Mouse (Mus musculus): ENCODE data around the gene Wdr61. TPM values are rescaled to one million over a fixed set of nuclear protein-coding genes. Genes with fewer than 3 reads are reported as not detected.
"Not testable (repeated sequence)": the region's sequence is repeated elsewhere in the genome, so short reads cannot be mapped to it uniquely, and the experiment has no call there.

Wdr61 gene
- polyA plus RNA-seq, 1 experiment from 2014 or later: 150 TPM

- H3K4me1 ChIP-seq: peaks cover 11% of the 10 kb centered on the region
- peak within 1 kb of the TSS; percentile 85 for H3K9ac ChIP-seq
- H3K9me3 ChIP-seq: no peaks in the 10 kb centered on the region
- H3K27me3 ChIP-seq: peaks cover 5% of the 10 kb centered on the region; the same call in 1 of the 2 replicates
- H3K27ac ChIP-seq: peak within 1 kb of the TSS; percentile 47
- H3K4me2 ChIP-seq: peak within 1 kb of the TSS; percentile 94
- no peaks in the 10 kb centered on the region for H3K36me3 ChIP-seq
- H3K4me3 ChIP-seq: peak within 1 kb of the TSS; percentile 76
- WGBS: 60% methylated on average over 17 of the region's 17 CpGs
- no peak for ATAC-seq (ENCODE audit: insufficient number of reproducible peaks, low FRiP score, low TSS enrichment, low read depth)
These were observed 35.8 kb downstream of the Wdr61 start, which contains the start of gene Dnaja4 for GRCm38 (mm10) chr9:54698318-54699086. TSS of gene Dnaja4 (plus strand) at chr9:54698873.

GRCm38 (mm10) chr9:54691241-54691805 is 43.0 kb downstream of the Wdr61 start:
- not testable (repeated sequence) for H3K9ac ChIP-seq; ATAC-seq (ENCODE audit: insufficient number of reproducible peaks, low FRiP score, low TSS enrichment, low read depth); H3K4me1 ChIP-seq; H3K36me3 ChIP-seq; H3K9me3 ChIP-seq; H3K27ac ChIP-seq
- H3K4me3 ChIP-seq: peak overlapping the region; percentile 27
- peak overlapping the region; percentile 61 for H3K4me2 ChIP-seq
- 3% methylated on average over 31 of the region's 31 CpGs for WGBS
- H3K27me3 ChIP-seq: 0 out of 2 replicates have a peak, but pooled peaks cover 13% of the 10 kb centered on the region

- not testable (repeated sequence) for H3K4me3 ChIP-seq; H3K9me3 ChIP-seq; H3K4me2 ChIP-seq; H3K4me1 ChIP-seq; H3K27ac ChIP-seq; ATAC-seq (ENCODE audit: insufficient number of reproducible peaks, low FRiP score, low TSS enrichment, low read depth); H3K9ac ChIP-seq; H3K36me3 ChIP-seq
- 0 out of 2 replicates have a peak, but pooled peaks cover 13% of the 10 kb centered on the region for H3K27me3 ChIP-seq
- WGBS: 65% methylated on average over 2 of the region's 2 CpGs
These were observed 43.6 kb downstream of the Wdr61 start for GRCm38 (mm10) chr9:54690697-54691096.

GRCm38 (mm10) chr9:54689446-54689845 is 44.9 kb downstream of the Wdr61 start:
- Histone ChIP-seq H3K4me1 (0 out of 2 replicates have a peak, but pooled peaks cover 3% of the 10 kb centered on the region), H3K27ac (no peak overlapping the region), H3K9ac (no peak overlapping the region), H3K36me3 (no peaks in the 10 kb centered on the region), H3K9me3 (no peaks in the 10 kb centered on the region), H3K27me3 (0 out of 2 replicates have a peak, but pooled peaks cover 10% of the 10 kb centered on the region), H3K4me2 (no peak overlapping the region), H3K4me3 (no peak overlapping the region)
- no peak for ATAC-seq (ENCODE audit: insufficient number of reproducible peaks, low FRiP score, low TSS enrichment, low read depth)
- WGBS: 66% methylated on average over 8 of the region's 8 CpGs

- H3K4me3 ChIP-seq: no peak overlapping the region
- H3K4me2 ChIP-seq: no peak overlapping the region
- no peak overlapping the region for H3K27ac ChIP-seq
- H3K36me3 ChIP-seq: no peaks in the 10 kb centered on the region
- 0 out of 2 replicates have a peak, but pooled peaks cover 3% of the 10 kb centered on the region for H3K4me1 ChIP-seq
- no peak for ATAC-seq (ENCODE audit: insufficient number of reproducible peaks, low FRiP score, low TSS enrichment, low read depth)
- no peaks in the 10 kb centered on the region for H3K9me3 ChIP-seq
- WGBS: 67% methylated on average over 14 of the region's 14 CpGs
- no peak overlapping the region for H3K9ac ChIP-seq
- 0 out of 2 replicates have a peak, but pooled peaks cover 7% of the 10 kb centered on the region for H3K27me3 ChIP-seq
These were observed 46.8 kb downstream of the Wdr61 start for GRCm38 (mm10) chr9:54687246-54688236.

- Histone ChIP-seq H3K4me3 (no peak overlapping the region), H3K27me3 (no peaks in the 10 kb centered on the region), H3K27ac (no peak overlapping the region), H3K9ac (no peak overlapping the region), H3K4me2 (no peak overlapping the region), H3K4me1 (0 out of 2 replicates have a peak, but pooled peaks cover 3% of the 10 kb centered on the region), H3K36me3 (no peaks in the 10 kb centered on the region), H3K9me3 (no peaks in the 10 kb centered on the region)
- 70% methylated on average over 7 of the region's 7 CpGs for whole genome bisulfite sequencing
- no peak for ATAC-seq (ENCODE audit: insufficient number of reproducible peaks, low FRiP score, low TSS enrichment, low read depth)
These were observed 50.3 kb downstream of the Wdr61 start for GRCm38 (mm10) chr9:54683814-54684605.

- ATAC-seq (ENCODE audit: insufficient number of reproducible peaks, low FRiP score, low TSS enrichment, low read depth): no peak
- Histone ChIP-seq H3K4me1 (0 out of 2 replicates have a peak, but pooled peaks cover 3% of the 10 kb centered on the region), H3K27ac (no peak overlapping the region), H3K9ac (no peak overlapping the region), H3K4me2 (no peak overlapping the region), H3K36me3 (no peaks in the 10 kb centered on the region), H3K27me3 (no peaks in the 10 kb centered on the region), H3K4me3 (no peak overlapping the region), H3K9me3 (no peaks in the 10 kb centered on the region)
- WGBS: 72% methylated on average over 4 of the region's 4 CpGs
These were observed 51.5 kb downstream of the Wdr61 start for GRCm38 (mm10) chr9:54682846-54683245.

- 1% methylated on average over 14 of the region's 14 CpGs for WGBS
- ATAC-seq (ENCODE audit: insufficient number of reproducible peaks, low FRiP score, low TSS enrichment, low read depth): no peak
- H3K27ac ChIP-seq: no peak overlapping the region
These were observed 57.8 kb downstream of the Wdr61 start for GRCm38 (mm10) chr9:54676531-54676986.

GRCm38 (mm10) chr9:54673887-54674286 is 60.4 kb downstream of the Wdr61 start:
- H3K9ac ChIP-seq: no peak overlapping the region
- H3K36me3 ChIP-seq: no peaks in the 10 kb centered on the region
- H3K27ac ChIP-seq: no peak overlapping the region
- 83% methylated on average over 13 of the region's 13 CpGs for WGBS
- no peak overlapping the region for H3K4me3 ChIP-seq
- H3K4me2 ChIP-seq: no peak overlapping the region
- no peak for ATAC-seq (ENCODE audit: insufficient number of reproducible peaks, low FRiP score, low TSS enrichment, low read depth)
- no peaks in the 10 kb centered on the region for H3K4me1 ChIP-seq
- H3K9me3 ChIP-seq: no peaks in the 10 kb centered on the region
- no peaks in the 10 kb centered on the region for H3K27me3 ChIP-seq

More at GRCm38 (mm10) chr9:54676531-54676986, 57.8 kb downstream of the Wdr61 start:
- Histone ChIP-seq H3K27me3 (no peaks in the 10 kb centered on the region), H3K9me3 (no peaks in the 10 kb centered on the region), H3K4me2 (peak overlapping the region; percentile 55), H3K4me1 (no peaks in the 10 kb centered on the region), H3K4me3 (peak overlapping the region; percentile 38), H3K36me3 (no peaks in the 10 kb centered on the region), H3K9ac (no peak overlapping the region; the same call in 1 of the 2 replicates)

GRCm38 (mm10) chr9:54671962-54672361 is 62.4 kb downstream of the Wdr61 start:
- ATAC-seq (ENCODE audit: insufficient number of reproducible peaks, low FRiP score, low TSS enrichment, low read depth): no peak
- H3K4me3 ChIP-seq: no peak overlapping the region
- H3K9me3 ChIP-seq: no peaks in the 10 kb centered on the region
- no peaks in the 10 kb centered on the region for H3K27me3 ChIP-seq
- H3K27ac ChIP-seq: no peak overlapping the region
- H3K4me1 ChIP-seq: no peaks in the 10 kb centered on the region
- WGBS: 79% methylated on average over 3 of the region's 3 CpGs
- no peak overlapping the region for H3K9ac ChIP-seq
- no peaks in the 10 kb centered on the region for H3K36me3 ChIP-seq
- no peak overlapping the region for H3K4me2 ChIP-seq

- Histone ChIP-seq H3K4me3 (no peak overlapping the region), H3K4me2 (no peak overlapping the region), H3K27ac (no peak overlapping the region), H3K36me3 (no peaks in the 10 kb centered on the region), H3K9ac (no peak overlapping the region), H3K27me3 (no peaks in the 10 kb centered on the region), H3K9me3 (no peaks in the 10 kb centered on the region), H3K4me1 (no peaks in the 10 kb centered on the region)
- WGBS: 66% methylated on average over 4 of the region's 4 CpGs
- ATAC-seq (ENCODE audit: insufficient number of reproducible peaks, low FRiP score, low TSS enrichment, low read depth): no peak
These were observed 65.9 kb downstream of the Wdr61 start for GRCm38 (mm10) chr9:54668455-54668854.
